Mouse (Mus musculus) stomach, postnatal 0 days (tissue): ENCODE measurements at regions not wholly inside any gene's neighbourhood (a gene's known extent, or its start where the extent isn't known, plus 50 kb on each side); places are given as distances from the start of the nearest gene placed in this dataset.

Experiments used
- CTCF ChIP-seq: IDR thresholded peaks from 2 replicates; pipeline ENCODE4 v1.5.1; 2016; ENCODE audit warnings: antibody characterized with exemption, low read depth, mild to moderate bottlenecking, moderate library complexity
- EP300 ChIP-seq: optimal IDR thresholded peaks from 2 replicates; pipeline ENCODE3; 2016; ENCODE audit warnings: antibody characterized with exemption

DNA sequence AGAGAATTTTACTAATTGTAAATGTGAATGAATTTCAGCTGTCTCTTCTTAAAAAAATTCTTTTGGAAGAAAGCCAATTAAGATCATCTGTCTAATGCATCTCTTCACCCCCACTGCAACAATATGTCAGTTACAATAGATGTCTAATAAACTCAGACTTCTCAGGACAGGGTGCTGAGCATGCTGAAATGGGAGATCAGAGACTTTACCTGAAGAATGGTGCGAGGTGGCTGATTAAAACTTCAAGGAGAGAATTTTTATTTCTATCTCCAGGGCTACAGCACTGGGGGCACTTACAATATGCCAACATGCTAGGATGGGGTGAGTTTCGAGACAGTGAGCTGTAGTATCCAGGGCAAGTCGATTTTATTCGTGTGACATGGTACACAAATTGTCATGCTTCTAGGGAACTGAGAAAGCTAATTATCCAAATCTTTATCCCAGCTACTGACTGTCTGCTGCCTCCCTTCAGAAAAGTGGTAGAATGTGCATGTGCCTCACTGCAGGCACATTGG lies 449.0 kb upstream of the Fam92a start:
- no peak for TF ChIP-seq CTCF
- TF ChIP-seq EP300, result no peak
